Mouse (Mus musculus) hindbrain, embryonic 12.5 days (tissue): ENCODE measurements around the gene Tmem116. TPM values are rescaled to one million over a fixed set of nuclear protein-coding genes. Genes with fewer than 3 reads are reported as not detected.
A peak's percentile ranks its signal among the peaks of the same experiment; 100 is the strongest.
"Not testable (repeated sequence)": the region's sequence is repeated elsewhere in the genome, so short reads cannot be mapped to it uniquely, and the experiment has no call there.

Experiments used
- ATAC-seq: fragments of 200-750 bp; cut with Nextera tagmentation; 2 replicates; pipeline ENCODE4 v1.8.0; 2017; ENCODE audit warnings: moderate TSS enrichment; ENCODE audit not compliant: low FRiP score
- H3K27ac ChIP-seq: fragments of 300-500 bp; sonication (generic); 2 replicates; pipeline ENCODE4 v1.5.1; 2016; ENCODE audit warnings: mild to moderate bottlenecking
- H3K27me3 ChIP-seq: fragments of 300-500 bp; sonication (generic); 2 replicates; pipeline ENCODE4 v1.6.1; 2016; ENCODE audit warnings: mild to moderate bottlenecking
- H3K36me3 ChIP-seq: fragments of 300-500 bp; sonication (generic); 2 replicates; pipeline ENCODE4 v1.6.1; 2016; ENCODE audit warnings: mild to moderate bottlenecking
- H3K4me1 ChIP-seq: fragments of 300-500 bp; sonication (generic); 2 replicates; pipeline ENCODE4 v1.6.1; 2016
- H3K4me2 ChIP-seq: fragments of 300-500 bp; sonication (generic); replicated peaks from 2 replicates; pipeline ENCODE4 v1.6.1; 2016; ENCODE audit warnings: mild to moderate bottlenecking
- H3K4me3 ChIP-seq: fragments of 300-500 bp; sonication (generic); 2 replicates; pipeline ENCODE4 v1.5.1; 2016; ENCODE audit warnings: mild to moderate bottlenecking
- H3K9ac ChIP-seq: fragments of 300-500 bp; sonication (generic); 2 replicates; pipeline ENCODE4 v1.6.1; 2016; ENCODE audit warnings: mild to moderate bottlenecking, moderate library complexity
- H3K9me3 ChIP-seq: fragments of 300-500 bp; sonication (generic); replicated peaks from 2 replicates; pipeline ENCODE4 v1.6.1; 2016; ENCODE audit warnings: mild to moderate bottlenecking
- WGBS: fragments of 180-500 bp; shearing (Covaris S2); methylation state at CpG from one replicate; pipeline ENCODE4 v1.1.7; 2016; 5-methylcytosine and 5-hydroxymethylcytosine counted together
- polyA plus RNA-seq: library from polyadenylated mRNA; unstranded; fragments of >200 nt; fragmentation: Nextera tagmentation; extraction: Ambion mirVana; gene quantifications from 2 replicates; pipeline ENCODE4 v1.2.1, GENCODE M21; 2016

Tmem116 gene
- polyA plus RNA-seq, 1 experiment from 2014 or later: 1.8 TPM

DNA sequence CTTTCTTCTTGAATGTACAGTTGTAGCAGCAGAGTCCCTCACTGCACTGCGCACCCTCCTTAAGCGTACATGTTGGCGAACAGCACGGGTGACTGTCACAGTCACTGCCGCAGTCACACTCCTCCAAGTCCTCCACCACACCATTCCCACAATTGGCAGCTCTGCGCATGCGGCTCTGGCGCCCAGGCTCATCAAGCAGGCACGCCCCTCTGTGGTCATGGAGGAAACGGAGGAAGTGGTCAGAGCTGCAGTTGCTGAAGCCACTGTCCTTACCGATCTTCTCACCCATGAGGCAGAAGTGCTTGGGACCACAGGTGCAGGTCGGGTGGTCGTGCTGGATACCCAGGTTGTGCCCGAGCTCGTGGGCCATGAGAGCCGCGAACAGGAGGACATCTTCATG is 68.1 kb downstream of the Tmem116 start:
- not testable (repeated sequence) for H3K27me3 ChIP-seq, H3K4me2 ChIP-seq, H3K4me3 ChIP-seq, H3K9me3 ChIP-seq, H3K4me1 ChIP-seq, H3K9ac ChIP-seq, ATAC-seq, H3K27ac ChIP-seq
- peaks cover 47% of the 10 kb centered on the region for H3K36me3 ChIP-seq
- WGBS: 91% methylated on average over 10 of the region's 17 CpGs

GRCm38 (mm10) chr5:121525774-121526450 is 74.2 kb downstream of the Tmem116 start:
- H3K4me2 ChIP-seq: no peak overlapping the region
- no peaks in the 10 kb centered on the region for H3K4me1 ChIP-seq
- H3K9me3 ChIP-seq: no peaks in the 10 kb centered on the region
- H3K27me3 ChIP-seq: no peaks in the 10 kb centered on the region
- WGBS: 83% methylated on average over 14 of the region's 14 CpGs
- no peak overlapping the region for H3K9ac ChIP-seq
- ATAC-seq: no peak
- H3K27ac ChIP-seq: no peak overlapping the region
- no peak overlapping the region for H3K4me3 ChIP-seq
- H3K36me3 ChIP-seq: peaks cover 76% of the 10 kb centered on the region

GRCm38 (mm10) chr5:121526526-121526925 is 74.8 kb downstream of the Tmem116 start:
- WGBS: 79% methylated on average over 7 of the region's 7 CpGs

GRCm38 (mm10) chr5:121526961-121527360 is 75.3 kb downstream of the Tmem116 start:
- H3K36me3 ChIP-seq: peaks cover 79% of the 10 kb centered on the region
- no peaks in the 10 kb centered on the region for H3K4me1 ChIP-seq
- no peak for ATAC-seq
- H3K27me3 ChIP-seq: no peaks in the 10 kb centered on the region
- H3K27ac ChIP-seq: no peak overlapping the region
- WGBS: 62% methylated on average over 8 of the region's 8 CpGs
- no peak overlapping the region for H3K9ac ChIP-seq
- no peak overlapping the region for H3K4me2 ChIP-seq
- no peak overlapping the region for H3K4me3 ChIP-seq
- no peaks in the 10 kb centered on the region for H3K9me3 ChIP-seq

More at GRCm38 (mm10) chr5:121526526-121526925, 74.8 kb downstream of the Tmem116 start:
- Histone ChIP-seq H3K27ac (no peak overlapping the region), H3K9ac (no peak overlapping the region), H3K9me3 (no peaks in the 10 kb centered on the region), H3K36me3 (peaks cover 76% of the 10 kb centered on the region), H3K4me1 (no peaks in the 10 kb centered on the region), H3K4me3 (no peak overlapping the region), H3K4me2 (no peak overlapping the region), H3K27me3 (no peaks in the 10 kb centered on the region)
- ATAC-seq: no peak

GRCm38 (mm10) chr5:121534521-121534920 is 82.8 kb downstream of the Tmem116 start:
- Histone ChIP-seq H3K36me3 (peaks cover 73% of the 10 kb centered on the region), H3K9me3 (no peaks in the 10 kb centered on the region)
- WGBS: 95% methylated on average over 5 of the region's 5 CpGs

GRCm38 (mm10) chr5:121535116-121535515 is 83.4 kb downstream of the Tmem116 start:
- Histone ChIP-seq H3K4me1 (no peaks in the 10 kb centered on the region), H3K36me3 (peaks cover 67% of the 10 kb centered on the region), H3K9ac (no peak overlapping the region), H3K27me3 (no peaks in the 10 kb centered on the region), H3K4me3 (no peak overlapping the region), H3K9me3 (no peaks in the 10 kb centered on the region), H3K4me2 (no peak overlapping the region), H3K27ac (no peak overlapping the region)
- no peak for ATAC-seq
- WGBS: 94% methylated on average over 3 of the region's 3 CpGs

More at GRCm38 (mm10) chr5:121534521-121534920, 82.8 kb downstream of the Tmem116 start:
- no peak overlapping the region for H3K27ac ChIP-seq
- no peak for ATAC-seq
- no peak overlapping the region for H3K9ac ChIP-seq
- no peak overlapping the region for H3K4me2 ChIP-seq
- no peak overlapping the region for H3K4me3 ChIP-seq
- no peaks in the 10 kb centered on the region for H3K27me3 ChIP-seq
- H3K4me1 ChIP-seq: no peaks in the 10 kb centered on the region

DNA sequence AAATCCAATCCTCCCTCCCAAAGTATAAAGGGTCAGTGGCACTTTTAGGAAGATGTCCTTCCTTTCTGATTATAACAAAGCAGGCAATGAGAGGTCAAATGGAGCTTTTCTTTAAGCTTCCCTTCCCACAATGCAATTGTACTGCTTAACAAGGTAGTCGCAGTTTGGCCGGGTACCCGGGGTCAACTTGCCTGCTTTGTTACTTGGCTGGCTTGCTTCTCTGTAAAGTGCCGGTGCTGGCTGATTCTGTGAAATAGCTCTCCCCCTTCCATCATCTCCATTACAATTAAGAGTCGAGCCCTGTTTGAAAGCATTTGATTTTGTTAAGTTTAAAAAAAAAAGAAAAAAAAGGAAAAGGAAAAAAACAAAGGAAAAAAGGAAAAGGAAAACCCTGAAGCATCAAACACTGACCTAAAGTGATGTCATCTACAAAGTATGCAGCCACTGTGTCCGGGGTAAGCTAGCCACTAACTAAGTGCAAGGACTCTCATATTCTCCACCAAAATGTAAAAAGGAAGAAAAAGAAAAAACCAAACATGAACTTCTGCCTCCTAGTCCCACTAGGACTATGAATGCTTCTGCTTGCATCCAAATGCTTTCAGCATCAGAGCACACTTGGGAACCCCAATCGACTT is 85.3 kb downstream of the Tmem116 start:
- Histone ChIP-seq H3K4me1 (no peaks in the 10 kb centered on the region), H3K27ac (no peak overlapping the region), H3K36me3 (peaks cover 51% of the 10 kb centered on the region)

DNA sequence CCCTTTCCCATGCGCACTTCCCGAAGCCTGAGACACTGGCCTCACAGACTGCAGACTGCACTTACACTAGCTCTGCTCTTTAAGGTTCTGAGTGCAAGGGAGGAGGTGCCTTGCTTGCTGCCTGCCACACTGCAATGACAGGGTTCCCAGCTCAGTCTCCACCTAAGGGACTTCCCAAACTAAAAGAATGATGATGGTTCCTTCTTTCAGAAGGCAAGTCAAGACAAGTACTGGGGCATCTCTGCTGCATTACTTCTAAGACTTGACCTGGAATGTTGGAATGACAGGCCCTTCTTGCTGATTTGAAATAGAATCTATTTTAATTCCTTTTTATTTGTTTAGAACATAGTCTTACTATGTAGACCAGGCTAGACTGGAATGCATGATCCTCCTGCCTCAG is 85.9 kb downstream of the Tmem116 start:
- H3K36me3 ChIP-seq: peaks cover 46% of the 10 kb centered on the region
- H3K9me3 ChIP-seq: no peaks in the 10 kb centered on the region
- H3K4me2 ChIP-seq: no peak overlapping the region
- WGBS: 92% methylated on average over 2 of the region's 2 CpGs
- H3K4me1 ChIP-seq: peaks cover 4% of the 10 kb centered on the region; the same call in 1 of the 2 replicates
- H3K27ac ChIP-seq: no peak overlapping the region
- H3K27me3 ChIP-seq: no peaks in the 10 kb centered on the region
- no peak overlapping the region for H3K4me3 ChIP-seq
- no peak for ATAC-seq
- H3K9ac ChIP-seq: no peak overlapping the region

More for the DNA sequence above, 85.3 kb downstream of the Tmem116 start:
- H3K9me3 ChIP-seq: no peaks in the 10 kb centered on the region
- no peak overlapping the region for H3K9ac ChIP-seq
- no peak for ATAC-seq
- no peaks in the 10 kb centered on the region for H3K27me3 ChIP-seq
- no peak overlapping the region for H3K4me3 ChIP-seq
- WGBS: 59% methylated on average over 7 of the region's 7 CpGs
- no peak overlapping the region for H3K4me2 ChIP-seq

DNA sequence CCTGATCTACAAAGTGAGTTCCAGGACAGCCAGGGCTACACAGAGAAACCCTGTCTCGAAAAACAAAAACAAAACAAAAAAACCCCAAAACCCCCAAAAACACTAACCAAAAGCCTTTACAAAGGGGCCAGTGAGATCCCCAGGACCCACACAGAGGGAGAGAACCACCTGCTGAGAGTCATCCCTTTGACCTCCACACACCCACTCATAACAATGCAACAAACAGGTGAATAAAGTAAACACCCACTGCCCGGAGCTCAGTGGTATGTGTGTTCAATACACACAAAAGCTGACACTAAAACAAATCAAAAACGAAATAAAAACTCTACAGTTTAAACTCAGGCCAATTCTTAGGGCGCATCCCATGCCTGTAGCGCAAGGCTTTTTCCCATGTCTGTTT is 88.4 kb downstream of the Tmem116 start:
- Histone ChIP-seq H3K4me3 (no peak overlapping the region), H3K27me3 (no peaks in the 10 kb centered on the region)
- ATAC-seq: no peak

GRCm38 (mm10) chr5:121541235-121541634 is 89.5 kb downstream of the Tmem116 start:
- Histone ChIP-seq H3K36me3 (peaks cover 13% of the 10 kb centered on the region), H3K4me3 (no peak overlapping the region), H3K27ac (no peak overlapping the region), H3K27me3 (no peaks in the 10 kb centered on the region), H3K9me3 (no peaks in the 10 kb centered on the region), H3K4me2 (no peak overlapping the region), H3K4me1 (peaks cover 23% of the 10 kb centered on the region), H3K9ac (no peak overlapping the region)
- ATAC-seq: no peak
- 90% methylated on average over 7 of the region's 7 CpGs for WGBS

More for the DNA sequence above, 88.4 kb downstream of the Tmem116 start:
- Histone ChIP-seq H3K4me1 (peaks cover 22% of the 10 kb centered on the region), H3K36me3 (peaks cover 24% of the 10 kb centered on the region), H3K4me2 (no peak overlapping the region), H3K9me3 (no peaks in the 10 kb centered on the region), H3K9ac (no peak overlapping the region), H3K27ac (no peak overlapping the region)
- WGBS: 94% methylated on average over 5 of the region's 5 CpGs

GRCm38 (mm10) chr5:121543370-121543769 is 91.7 kb downstream of the Tmem116 start:
- no peak overlapping the region for H3K9ac ChIP-seq
- no peak overlapping the region for H3K27ac ChIP-seq
- H3K36me3 ChIP-seq: no peaks in the 10 kb centered on the region; the same call in 1 of the 2 replicates
- H3K4me3 ChIP-seq: no peak overlapping the region
- H3K27me3 ChIP-seq: no peaks in the 10 kb centered on the region
- H3K9me3 ChIP-seq: no peaks in the 10 kb centered on the region
- WGBS: 81% methylated on average over 3 of the region's 3 CpGs
- peaks cover 29% of the 10 kb centered on the region for H3K4me1 ChIP-seq
- no peak overlapping the region for H3K4me2 ChIP-seq
- no peak for ATAC-seq

DNA sequence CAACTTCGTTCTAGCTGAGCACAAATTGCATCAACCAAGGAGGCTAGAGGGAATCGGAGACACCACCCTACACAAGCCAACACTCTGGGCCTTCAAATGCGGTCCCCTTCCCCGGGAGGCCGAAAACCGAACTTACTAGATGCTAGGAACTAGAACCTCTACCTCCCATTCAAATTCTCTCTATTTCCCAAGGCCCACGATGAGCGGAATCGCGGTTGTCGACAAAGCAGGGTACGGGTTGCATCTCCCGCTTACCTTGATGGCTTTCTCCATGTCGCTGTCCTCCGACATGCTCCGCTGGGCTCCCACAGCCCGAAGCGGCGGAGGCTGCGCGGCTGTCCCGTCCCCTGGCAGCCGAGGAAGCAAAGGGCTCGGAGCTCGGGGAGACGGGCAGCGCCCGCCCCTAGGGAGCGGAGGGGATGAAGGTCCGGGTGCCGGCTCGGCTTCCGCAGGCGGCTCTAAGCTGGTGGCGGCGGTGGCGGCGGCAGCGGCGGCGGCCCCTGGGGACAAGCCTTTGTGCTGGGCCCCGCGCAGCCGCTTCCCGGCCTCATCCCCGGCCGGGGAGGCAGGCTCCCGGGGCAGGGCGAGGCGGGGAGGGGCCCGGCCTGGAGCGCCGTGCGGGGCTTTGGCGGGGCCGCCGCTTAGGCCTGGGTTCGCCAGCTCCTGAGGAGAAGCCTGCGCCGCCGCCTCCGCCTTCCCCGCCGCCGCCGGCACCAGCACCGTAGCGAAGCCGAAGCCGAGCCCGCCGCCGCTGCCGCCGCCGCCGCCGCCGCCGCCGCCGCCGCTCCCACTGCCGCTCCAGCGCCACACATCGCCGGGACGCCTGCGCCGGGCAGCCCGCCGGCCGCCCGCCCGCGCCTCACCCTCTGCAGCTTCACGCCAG is 93.5 kb downstream of the Tmem116 start, which contains the start of the genes Adam1a and Gm42878:
TSS of gene Adam1a (minus strand) at position 573 of the 883 bp plus-strand sequence.
TSS of gene Gm42878 (minus strand) at position 573 of the 883 bp plus-strand sequence.
- ATAC-seq: peak; percentile 70
- H3K36me3 ChIP-seq: no peaks in the 10 kb centered on the region

More for the DNA sequence above, 93.5 kb downstream of the Tmem116 start, which contains the start of the genes Adam1a and Gm42878:
- Histone ChIP-seq H3K27me3 (no peaks in the 10 kb centered on the region), H3K9me3 (no peaks in the 10 kb centered on the region), H3K9ac (peak within 1 kb of the TSS; percentile 99), H3K27ac (peak within 1 kb of the TSS; percentile 97), H3K4me2 (peak within 1 kb of the TSS; percentile 93), H3K4me1 (peaks cover 29% of the 10 kb centered on the region), H3K4me3 (peak within 1 kb of the TSS; percentile 100)
- WGBS: under 1% methylated on average over 64 of the region's 97 CpGs
